Mouse (Mus musculus): ENCODE results near the gene Gm16253.

The Gm16253 gene

DNA sequence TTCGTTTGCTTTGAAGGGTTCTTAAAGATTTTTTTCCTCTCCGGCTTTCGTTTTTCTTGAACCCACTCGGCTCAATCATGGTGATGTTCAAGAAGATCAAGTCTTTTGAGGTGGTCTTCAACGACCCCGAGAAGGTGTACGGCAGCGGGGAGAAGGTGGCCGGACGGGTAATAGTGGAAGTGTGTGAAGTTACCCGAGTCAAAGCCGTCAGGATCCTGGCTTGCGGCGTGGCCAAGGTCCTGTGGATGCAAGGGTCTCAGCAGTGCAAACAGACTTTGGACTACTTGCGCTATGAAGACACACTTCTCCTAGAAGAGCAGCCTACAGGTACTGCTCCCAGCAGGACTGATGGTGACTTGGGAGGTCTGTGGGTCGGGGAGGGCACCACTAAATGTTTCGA is 18.6 kb upstream of the Gm16253 start:
- DNase-seq: no peak

DNA sequence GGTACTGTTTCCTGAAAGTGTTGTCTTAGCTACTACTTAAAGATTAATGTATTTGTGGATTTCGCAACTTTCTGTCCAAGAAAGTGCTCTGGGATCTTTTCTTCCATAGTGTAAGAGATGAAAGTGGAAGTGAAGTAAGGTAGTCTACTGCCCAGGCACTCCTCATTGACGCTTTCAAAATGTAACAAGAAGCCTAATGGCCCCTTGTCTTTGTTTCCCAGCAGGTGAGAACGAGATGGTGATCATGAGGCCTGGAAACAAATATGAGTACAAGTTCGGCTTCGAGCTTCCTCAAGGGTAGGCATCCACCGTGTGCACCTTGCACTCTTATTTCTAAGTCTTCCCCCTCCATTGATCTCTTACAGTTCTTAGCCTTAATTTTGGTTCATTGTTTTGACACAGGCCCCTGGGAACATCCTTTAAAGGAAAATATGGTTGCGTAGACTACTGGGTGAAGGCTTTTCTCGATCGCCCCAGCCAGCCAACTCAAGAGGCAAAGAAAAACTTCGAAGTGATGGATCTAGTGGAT is 18.1 kb upstream of the Gm16253 start:
- DNase-seq: no peak

DNA sequence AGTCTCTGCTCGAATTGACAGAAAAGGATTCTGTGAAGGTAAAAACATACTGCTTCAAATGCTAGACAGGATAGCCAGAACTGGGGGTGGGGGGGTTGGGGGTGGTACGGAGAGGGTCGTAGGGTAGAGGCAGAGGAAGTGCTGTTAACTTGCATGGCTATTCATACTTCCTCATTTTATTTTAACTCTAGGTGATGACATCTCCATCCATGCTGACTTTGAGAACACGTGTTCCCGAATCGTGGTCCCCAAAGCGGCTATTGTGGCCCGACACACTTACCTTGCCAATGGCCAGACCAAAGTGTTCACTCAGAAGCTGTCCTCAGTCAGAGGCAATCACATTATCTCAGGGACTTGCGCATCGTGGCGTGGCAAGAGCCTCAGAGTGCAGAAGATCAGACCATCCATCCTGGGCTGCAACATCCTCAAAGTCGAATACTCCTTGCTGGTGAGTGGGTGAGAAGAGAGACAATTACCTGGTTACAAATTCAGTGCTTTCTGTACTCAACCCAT is 17.3 kb upstream of the Gm16253 start:
- DNase-seq: no peak

DNA sequence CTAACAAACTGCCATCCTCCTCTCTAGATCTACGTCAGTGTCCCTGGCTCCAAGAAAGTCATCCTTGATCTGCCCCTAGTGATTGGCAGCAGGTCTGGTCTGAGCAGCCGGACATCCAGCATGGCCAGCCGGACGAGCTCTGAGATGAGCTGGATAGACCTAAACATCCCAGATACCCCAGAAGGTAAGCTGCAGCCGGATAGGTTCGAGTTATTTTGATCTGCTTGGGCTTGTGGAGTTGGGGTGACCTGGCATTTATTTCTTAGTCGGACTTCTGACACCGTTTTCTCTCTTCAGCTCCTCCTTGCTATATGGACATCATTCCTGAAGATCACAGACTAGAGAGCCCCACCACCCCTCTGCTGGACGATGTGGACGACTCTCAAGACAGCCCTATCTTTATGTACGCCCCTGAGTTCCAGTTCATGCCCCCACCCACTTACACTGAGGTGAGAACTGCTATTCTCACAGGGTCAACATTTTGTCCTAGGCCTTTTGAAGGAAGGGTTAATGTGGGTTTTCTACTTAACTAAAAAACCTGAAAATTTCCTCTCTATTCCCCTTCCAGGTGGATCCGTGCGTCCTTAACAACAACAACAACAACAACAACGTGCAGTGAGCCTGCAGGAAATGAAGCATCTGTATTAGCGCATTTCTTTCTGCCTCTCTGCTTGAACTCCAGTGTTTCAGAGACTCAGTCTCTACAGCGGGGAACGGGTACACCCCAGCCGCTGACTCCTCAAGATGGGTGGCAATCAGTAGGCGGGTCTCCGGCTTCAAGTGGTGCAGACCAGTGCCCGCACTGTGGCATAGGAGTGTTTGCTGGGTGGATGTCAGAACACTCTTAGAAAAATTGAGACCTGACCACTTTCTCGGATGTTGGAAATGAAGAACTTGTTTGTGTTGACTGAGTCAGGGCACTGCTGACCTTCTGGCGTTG is 16.6 kb upstream of the Gm16253 start:
- DNase-seq: no peak

DNA sequence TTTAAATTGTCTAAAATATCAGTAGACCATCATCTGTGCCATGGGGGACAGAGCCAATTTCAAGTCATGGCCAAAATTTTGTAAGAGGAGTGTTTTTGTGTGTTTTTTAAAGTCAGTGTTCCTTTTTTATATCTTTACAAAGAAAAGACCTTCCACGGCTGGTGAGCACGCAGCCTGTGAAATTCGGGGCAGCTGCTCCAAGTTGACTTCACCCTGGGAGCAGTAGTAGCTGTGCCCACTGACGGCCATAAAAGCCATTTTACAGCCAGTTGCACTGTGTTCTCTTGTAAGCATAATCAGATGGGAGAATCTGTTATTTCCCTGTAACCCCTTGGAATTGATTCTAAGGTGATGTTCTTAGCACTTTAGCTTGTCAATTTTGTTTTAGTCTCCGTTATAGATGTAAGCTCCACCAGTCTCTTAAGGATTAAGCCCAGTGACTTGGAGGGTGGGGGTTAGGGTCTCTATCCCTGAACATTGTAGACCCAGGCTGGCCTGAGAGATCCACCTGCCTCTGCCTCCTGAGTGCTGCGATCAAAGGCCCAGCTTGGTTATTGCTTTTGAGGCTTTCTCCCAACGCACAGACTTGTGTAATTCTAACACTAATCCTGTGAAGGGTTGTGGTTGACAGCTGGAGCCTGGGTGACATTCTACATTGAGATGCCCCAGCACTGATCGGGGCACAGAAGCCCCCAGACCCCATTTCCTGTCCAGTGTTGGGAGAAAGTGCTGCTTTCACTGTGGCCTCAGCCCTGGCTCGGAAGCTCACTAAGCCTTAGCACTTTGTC is 15.7 kb upstream of the Gm16253 start:
- no peak for DNase-seq

DNA sequence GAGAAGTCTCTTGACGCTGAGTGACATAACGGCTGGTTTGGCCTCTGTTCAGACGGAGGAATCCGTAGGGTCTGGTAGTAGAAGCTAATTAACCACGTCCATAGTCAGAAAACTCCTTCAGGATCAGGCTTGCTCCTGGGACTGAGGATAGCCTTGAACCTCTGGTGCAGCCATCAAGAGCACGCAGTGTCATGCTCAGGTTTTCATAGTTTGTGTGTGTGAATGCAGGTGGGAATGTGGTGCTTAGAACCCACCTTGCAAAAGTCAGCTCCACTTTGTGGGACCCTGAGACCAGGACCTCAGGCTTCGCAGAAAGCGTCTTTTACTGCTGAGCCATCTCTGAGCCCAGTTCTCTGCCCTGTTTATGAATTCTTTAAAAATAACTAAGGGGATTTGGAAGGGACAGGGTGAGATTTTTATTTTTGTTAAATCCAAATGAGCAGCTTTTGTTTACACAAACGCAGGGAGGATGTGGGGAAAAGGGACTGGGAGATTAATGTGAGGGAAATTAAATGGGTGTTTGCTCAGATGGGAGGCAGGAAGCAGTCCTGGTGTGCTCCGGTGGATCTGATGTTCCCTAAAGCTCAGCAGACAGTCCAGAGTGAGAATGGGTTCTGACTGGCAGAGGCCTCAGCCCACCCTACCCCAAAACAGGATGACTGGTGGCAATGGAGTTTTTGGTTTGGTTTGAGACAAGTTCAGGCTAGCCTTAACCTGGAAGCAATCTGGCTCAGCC is 14.7 kb upstream of the Gm16253 start:
- DNase-seq: no peak

DNA sequence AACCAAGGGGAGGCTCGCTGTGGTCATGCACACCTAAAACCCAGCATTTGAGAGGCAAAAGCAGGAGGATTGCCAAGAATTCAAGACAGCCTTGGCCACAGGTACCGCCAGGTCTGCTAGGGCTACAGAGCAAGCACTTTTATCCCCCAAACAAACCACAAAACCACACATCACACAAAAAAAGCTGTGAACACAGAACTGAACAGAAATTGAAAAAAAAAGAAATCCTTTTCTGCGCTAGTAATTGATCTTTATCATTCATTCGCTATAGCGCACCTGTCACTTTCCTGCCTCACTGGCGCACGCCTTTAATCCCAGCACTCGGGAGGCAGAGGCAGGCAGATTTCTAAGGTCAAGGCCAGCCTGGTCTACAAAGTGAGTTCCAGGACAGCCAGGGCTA is 13.5 kb upstream of the Gm16253 start:
- DNase-seq: no peak

DNA sequence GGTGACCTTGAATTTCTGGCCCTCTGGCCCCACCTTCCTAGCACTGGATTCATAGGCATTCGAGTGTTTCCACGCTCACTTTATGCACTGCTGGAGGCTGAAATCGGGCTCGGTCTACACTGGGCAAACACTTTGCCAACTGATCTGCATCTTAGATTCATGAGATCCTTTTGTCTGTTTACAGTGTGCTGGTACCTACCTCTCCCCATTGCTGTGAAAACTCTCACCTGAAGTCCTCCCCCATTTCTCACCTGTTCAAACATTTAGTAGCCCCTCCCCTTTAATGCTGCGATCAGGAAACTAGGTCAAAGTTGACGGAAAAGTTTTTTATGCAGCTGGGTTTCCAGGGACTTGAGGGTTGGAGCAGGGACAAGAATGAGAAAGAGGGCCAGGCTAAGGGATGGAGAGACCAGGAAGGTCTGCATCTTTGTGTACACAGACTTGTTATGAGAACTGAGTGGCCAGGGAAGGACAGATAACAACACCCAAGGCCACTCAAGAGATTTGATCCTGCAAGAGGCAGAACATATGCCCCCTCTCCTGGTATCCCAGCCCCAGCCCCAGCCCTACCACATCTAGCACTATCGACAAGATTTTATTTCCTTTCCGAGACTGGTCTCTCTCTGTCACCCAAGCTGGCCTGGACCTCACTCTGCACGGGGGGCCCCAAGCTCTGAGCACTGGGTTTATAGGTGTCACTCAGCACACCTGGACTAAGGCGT is 12.7 kb upstream of the Gm16253 start:
- no peak for DNase-seq

DNA sequence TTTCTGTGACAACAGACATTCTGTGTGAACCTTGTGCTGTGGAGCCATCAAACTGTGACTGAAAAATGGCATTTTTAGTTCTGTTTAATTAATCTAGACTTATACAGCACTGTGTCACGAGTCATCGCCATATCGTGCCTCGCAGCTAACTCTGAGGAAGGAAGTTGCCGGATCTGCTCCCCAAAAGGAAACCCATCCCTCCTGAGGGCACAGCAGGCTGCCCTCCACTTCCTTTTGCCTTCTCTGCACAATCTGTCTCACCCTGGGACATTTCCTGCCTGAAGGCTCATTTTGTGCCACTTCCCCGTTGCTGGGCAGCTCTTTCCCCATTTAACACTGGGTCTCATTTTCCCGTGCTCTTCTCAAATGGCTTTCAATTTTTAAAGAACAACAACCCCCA is 12.2 kb upstream of the Gm16253 start:
- DNase-seq: no peak

DNA sequence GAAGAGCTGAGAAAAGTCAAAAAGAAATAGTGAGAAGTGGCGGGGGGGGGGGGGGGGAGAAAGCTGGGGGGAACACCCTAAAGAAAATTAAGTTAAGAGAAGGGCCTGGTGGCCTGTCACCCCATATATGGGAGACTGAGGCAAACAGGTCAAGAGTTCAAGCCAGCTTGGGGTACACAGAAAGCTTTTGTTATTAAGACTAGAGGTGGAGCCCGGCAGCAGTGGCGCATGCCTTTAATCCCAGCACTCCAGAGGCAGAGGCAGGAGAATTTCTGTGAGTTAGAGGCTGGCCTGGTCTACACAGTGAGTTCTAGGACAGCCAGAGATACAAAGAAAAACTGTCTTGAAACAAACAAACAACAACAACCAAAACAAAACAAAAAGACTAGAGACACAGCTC is 11.7 kb upstream of the Gm16253 start:
- DNase-seq: no peak

DNA sequence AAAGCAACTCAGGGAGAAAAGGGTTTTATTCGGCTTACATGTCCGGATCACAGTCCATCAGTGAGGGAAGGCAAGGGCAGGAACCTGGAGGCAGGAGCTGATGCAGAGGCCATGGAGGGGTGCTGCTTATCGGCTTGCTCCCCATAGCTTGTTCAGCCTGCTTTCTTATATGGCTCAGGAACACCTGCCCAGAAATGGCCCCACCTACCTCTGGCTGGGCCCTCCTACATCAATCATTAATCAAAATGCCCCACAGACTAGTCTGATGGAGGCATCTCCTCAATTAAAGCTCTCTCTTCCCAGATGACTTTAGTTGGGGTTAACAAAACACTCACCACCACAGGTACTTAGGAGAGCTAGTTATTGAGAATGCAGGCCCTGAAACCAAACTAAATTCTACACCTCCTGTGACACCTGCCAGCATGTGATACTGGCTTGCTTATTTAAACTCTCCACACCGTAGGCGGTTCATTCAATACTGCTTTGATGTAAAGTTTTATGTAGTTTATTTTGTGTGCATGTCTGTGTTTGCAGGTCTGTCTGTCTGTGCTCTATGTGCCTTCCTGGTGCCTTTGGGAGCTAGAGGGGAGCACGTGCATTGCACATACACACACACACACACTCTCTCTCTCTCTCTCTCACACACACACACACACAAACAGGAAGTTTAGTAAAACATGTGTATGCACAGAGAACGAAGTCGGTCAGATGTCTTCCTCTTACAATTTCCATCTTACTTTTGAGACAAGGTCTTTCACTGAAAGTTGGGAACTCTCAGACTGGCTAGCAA is 9.9 kb upstream of the Gm16253 start:
- DNase-seq: no peak

DNA sequence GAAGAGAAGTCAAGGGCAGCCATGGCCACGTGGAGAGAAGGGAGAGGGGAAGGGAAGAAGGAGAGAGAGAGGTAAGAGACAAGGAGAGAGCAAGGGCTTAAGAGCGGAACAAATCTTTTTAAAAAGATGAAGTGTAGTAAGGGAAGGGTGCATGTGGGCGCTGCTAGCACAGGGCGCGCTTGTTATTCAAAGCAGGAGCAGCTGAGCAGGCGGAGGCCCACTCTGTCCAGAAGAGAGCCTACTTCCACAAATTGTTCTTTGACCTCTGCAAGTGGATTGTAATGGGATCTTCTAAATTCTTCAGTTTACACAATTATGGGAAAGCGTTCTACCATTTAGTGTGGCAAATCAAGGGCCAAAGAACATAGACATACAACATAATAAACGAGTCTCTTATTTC is 8.2 kb upstream of the Gm16253 start:
- DNase-seq: no peak

DNA sequence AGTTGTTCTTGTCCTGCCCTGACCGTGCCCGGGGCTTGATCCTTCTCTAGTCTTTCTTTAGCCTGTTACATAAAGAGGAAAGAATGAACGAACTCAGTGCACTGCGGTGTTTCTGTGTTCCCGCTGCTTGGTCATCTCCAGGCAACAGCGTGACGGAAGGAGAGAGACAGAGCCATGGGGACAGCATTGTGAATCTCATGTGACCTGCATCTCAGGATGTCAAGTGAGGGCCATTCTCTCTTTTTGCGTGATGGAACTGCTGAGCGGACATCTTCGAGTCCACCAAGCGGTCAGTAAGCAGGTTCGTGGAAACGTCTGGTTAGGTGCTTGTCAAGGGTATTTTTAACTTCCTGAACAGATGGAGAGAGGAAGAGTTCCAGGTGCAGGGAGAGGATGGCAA is 7.3 kb upstream of the Gm16253 start:
- no peak for DNase-seq

DNA sequence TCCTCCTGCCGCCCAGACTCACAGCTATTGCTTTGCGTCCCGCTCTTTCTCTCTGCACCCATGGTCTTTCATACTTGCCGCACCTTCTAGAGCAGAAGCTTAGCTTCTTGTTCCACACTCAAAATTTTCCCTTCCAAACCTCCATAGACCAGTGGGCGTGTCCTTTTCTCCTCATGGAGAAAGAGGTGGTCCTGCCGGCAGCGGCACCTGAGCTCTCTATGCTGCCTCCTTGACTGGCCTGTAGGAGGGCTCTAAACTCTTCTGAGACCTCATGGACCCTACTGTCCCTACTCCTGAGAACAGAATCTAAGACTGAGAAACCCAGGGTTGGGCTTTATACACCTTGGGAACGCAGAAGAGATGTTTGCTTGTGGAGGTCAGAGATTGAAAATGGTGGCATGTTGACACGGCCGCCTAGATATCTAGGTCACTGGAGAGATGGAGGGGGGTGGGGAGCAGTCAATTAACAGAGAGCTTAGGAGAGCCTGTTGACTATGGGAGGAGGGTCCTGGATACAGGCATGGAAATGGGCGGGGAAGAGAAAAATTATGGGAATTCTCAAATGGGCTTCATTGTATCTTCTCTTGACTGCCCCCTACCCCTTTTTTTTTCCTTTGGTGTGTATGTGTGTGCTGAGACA is 6.7 kb upstream of the Gm16253 start:
- no peak for DNase-seq

DNA sequence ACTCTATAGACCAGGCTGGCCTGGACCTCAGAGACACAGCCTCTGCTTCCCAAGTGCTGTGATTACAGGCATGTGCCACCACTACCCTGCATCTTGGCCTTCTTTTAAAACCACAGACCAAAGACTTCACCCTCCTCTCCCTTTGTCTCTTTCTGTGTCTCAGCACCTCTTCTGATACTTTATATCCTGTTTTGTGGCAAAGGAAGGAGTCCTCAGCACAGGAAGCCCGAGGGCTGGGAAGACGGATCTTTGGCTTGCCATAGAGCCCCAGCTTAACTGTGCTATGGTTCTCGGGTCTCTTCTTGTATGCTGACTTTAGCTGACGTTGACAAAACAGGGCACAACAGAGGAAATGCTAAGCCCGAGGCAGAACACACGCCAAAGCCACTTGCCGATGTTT is 6.1 kb upstream of the Gm16253 start:
- DNase-seq: no peak

DNA sequence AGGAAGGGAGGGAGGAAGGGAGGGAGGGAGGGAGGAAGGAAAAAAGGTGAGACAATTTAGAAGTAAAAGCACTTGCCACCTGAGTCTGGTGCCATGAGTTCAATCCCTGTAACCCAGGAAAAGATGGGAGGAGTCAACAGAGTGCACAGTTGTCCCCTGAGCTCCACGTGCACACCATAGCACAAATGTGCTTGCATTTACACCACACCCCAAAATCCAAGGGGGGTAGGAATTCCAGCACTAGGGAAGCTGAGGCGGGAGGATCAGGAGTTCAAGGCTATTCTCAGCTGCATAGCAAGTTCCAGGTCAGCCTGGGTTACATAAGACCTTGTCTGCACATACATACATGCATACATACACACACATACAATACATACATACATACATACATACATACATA is 5.4 kb upstream of the Gm16253 start:
- DNase-seq: no peak

DNA sequence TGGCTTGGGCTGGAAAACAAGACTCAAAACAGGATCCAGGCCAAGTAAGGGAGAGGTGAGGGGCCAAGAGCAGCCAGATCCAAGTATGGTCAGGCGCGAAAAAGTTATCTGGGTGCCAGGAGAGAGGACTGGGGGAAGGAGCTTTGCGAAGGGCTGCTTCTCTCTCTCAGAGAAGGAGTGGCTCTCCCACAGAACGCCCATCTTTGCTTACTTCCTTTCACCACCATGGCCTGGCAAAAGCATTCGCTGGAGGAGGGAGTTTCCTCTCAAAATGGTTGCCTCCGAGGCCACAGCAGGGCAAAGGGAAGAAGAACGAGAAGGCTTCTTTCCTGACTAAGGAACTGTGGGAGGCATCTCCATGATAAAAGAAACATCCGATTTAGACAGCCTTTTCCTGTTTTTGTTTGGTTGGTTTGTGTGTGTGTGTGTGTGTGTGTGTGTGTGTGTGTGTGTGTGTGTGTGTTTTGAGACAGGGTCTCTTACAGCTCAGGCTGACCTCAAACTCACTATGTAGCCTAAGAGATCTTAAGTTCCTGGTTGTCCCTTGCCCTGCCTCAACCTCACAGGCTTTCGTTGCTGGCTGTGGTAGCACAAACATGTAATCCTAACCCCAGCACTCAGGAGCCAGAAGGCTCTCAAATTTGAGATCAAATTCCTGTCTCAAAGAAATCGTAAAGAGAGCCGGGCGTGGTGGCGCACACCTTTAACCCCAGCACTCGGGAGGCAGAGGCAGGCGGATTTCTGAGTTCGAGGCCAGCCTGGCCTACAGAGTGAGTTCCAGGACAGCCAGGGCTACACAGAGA is 4.7 kb upstream of the Gm16253 start:
- no peak for DNase-seq

DNA sequence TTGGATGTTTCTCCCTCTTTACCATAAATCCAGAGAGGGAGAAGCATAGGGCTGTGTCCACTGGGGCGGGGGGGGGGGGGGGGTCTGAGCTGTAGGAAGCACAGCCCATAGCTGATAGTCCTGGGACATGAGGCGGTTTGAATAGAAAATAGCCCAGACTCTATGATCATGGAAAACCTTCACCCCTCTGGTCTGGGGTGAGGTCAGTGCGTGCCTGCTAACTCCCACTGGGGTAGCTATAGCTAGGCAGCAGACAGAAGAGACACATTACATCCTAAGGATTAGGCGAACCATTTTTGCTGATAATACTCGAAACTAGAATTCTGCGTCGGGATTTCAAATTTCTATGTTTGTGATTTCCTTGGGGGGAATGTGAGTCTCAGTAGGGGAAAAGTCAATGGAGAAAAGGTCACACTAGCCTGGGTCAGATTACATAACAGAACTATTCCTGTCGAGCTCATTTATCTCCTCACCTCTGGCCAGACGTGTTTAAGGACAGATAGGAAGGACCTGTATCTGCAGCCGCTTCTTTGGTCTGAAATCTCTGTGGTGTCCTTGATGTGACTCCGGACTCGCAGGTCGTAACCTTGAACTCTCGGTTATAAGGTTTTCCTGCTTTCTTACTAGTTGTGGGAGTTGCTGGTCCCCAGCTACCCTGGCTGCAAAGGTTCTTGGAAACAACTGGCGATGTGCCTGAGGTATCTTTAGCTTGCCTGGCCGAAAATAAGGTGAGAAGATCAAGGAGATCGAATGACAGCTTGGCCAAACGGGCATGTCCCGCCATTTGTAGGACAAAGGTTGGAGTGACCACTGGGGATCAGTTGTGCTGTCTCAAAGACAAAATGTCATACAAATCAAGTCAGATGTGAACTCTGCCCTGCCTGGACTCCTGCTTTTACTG is 2.9 kb upstream of the Gm16253 start:
- DNase-seq: no peak
